Mouse (Mus musculus) embryo, embryonic 10.5 days (tissue): ENCODE measurements around the gene Gpr68.

Experiments
- DNase-seq: peaks from one replicate; pipeline ENCODE4 v3.0.0-alpha.2; 2015; ENCODE audit warnings: low spot score

Gene Gpr68

GRCm38 (mm10) chr12:100907598-100908297 is at the start of gene Gpr68:
TSS of gene Gpr68 (minus strand) at chr12:100908198.
- DNase-seq: peak; percentile 52

GRCm38 (mm10) chr12:100957257-100957656 is 49.3 kb upstream of the Gpr68 start:
- DNase-seq: no peak

GRCm38 (mm10) chr12:100956825-100957224 is 48.8 kb upstream of the Gpr68 start:
- DNase-seq: no peak

GRCm38 (mm10) chr12:100956028-100956427 is 48.0 kb upstream of the Gpr68 start:
- DNase-seq: no peak

- no peak for DNase-seq
Measured at GRCm38 (mm10) chr12:100953926-100954325, 45.9 kb upstream of the Gpr68 start.

GRCm38 (mm10) chr12:100952193-100952931 is 44.4 kb upstream of the Gpr68 start:
- peak; percentile 89 for DNase-seq

GRCm38 (mm10) chr12:100949146-100949545 is 41.1 kb upstream of the Gpr68 start:
- no peak for DNase-seq

- DNase-seq: no peak
Measured at GRCm38 (mm10) chr12:100948021-100948420, 40.0 kb upstream of the Gpr68 start.

GRCm38 (mm10) chr12:100945948-100946347 is 38.0 kb upstream of the Gpr68 start:
- no peak for DNase-seq

- no peak for DNase-seq
Measured at GRCm38 (mm10) chr12:100945501-100945900, 37.5 kb upstream of the Gpr68 start.

GRCm38 (mm10) chr12:100944921-100945336 is 36.9 kb upstream of the Gpr68 start:
- DNase-seq: no peak

GRCm38 (mm10) chr12:100943146-100943545 is 35.1 kb upstream of the Gpr68 start:
- no peak for DNase-seq

- DNase-seq: no peak
Measured at GRCm38 (mm10) chr12:100941361-100941760, 33.4 kb upstream of the Gpr68 start.

GRCm38 (mm10) chr12:100937441-100938360 is 29.7 kb upstream of the Gpr68 start:
- no peak for DNase-seq

GRCm38 (mm10) chr12:100936737-100937136 is 28.7 kb upstream of the Gpr68 start:
- no peak for DNase-seq

GRCm38 (mm10) chr12:100936116-100936515 is 28.1 kb upstream of the Gpr68 start:
- peak; percentile 88 for DNase-seq

GRCm38 (mm10) chr12:100934796-100935195 is 26.8 kb upstream of the Gpr68 start:
- DNase-seq: no peak

- DNase-seq: no peak
Measured at GRCm38 (mm10) chr12:100931653-100932052, 23.7 kb upstream of the Gpr68 start.

GRCm38 (mm10) chr12:100928286-100928685 is 20.3 kb upstream of the Gpr68 start:
- DNase-seq: no peak

GRCm38 (mm10) chr12:100925644-100926619 is 17.9 kb upstream of the Gpr68 start:
- peak; percentile 94 for DNase-seq
